Mouse (Mus musculus): ENCODE measurements around the gene Hist1h1c. TPM values are rescaled to one million over a fixed set of nuclear protein-coding genes. Genes with fewer than 3 reads are reported as not detected.
"Not testable (repeated sequence)": the region's sequence is repeated elsewhere in the genome, so short reads cannot be mapped to it uniquely, and the experiment has no call there.

Hist1h1c gene
- polyA plus RNA-seq, 1 experiment from 2014 or later, result 15.4 TPM

- H3K4me1 ChIP-seq, result peaks cover 13% of the 10 kb centered on the region
- no peaks in the 10 kb centered on the region for H3K36me3 ChIP-seq
- H3K4me2 ChIP-seq (replicated peaks), result peak overlapping the region; percentile 99
- WGBS, result 33% methylated on average over 13 of the region's 13 CpGs
- H3K27ac ChIP-seq, result peak overlapping the region; percentile 94
- H3K27me3 ChIP-seq, result no peaks in the 10 kb centered on the region
- H3K9ac ChIP-seq, result peak overlapping the region; percentile 82
- peak overlapping the region; percentile 53 for H3K4me3 ChIP-seq
- no peak for ATAC-seq (ENCODE audit: low FRiP score)
- no peaks in the 10 kb centered on the region for H3K9me3 ChIP-seq (replicated peaks)
These were observed 1.7 kb downstream of the Hist1h1c start for GRCm38 (mm10) chr13:23740256-23740840.

GRCm38 (mm10) chr13:23740910-23741309 is 2.3 kb downstream of the Hist1h1c start:
- H3K4me2 ChIP-seq (replicated peaks), result peak overlapping the region; percentile 99
- H3K27me3 ChIP-seq, result no peaks in the 10 kb centered on the region
- H3K36me3 ChIP-seq, result no peaks in the 10 kb centered on the region
- no peak overlapping the region for H3K4me3 ChIP-seq
- H3K9ac ChIP-seq, result no peak overlapping the region
- H3K4me1 ChIP-seq, result peaks cover 13% of the 10 kb centered on the region
- WGBS, result 68% methylated on average over 5 of the region's 5 CpGs
- H3K9me3 ChIP-seq (replicated peaks), result no peaks in the 10 kb centered on the region
- ATAC-seq (ENCODE audit: low FRiP score), result no peak
- H3K27ac ChIP-seq, result peak overlapping the region; percentile 94; the same call in 1 of the 2 replicates

- Histone ChIP-seq H3K36me3 (no peaks in the 10 kb centered on the region), H3K27me3 (no peaks in the 10 kb centered on the region), H3K27ac (no peak overlapping the region), H3K9me3 (replicated peaks) (no peaks in the 10 kb centered on the region), H3K4me3 (no peak overlapping the region), H3K4me1 (peaks cover 14% of the 10 kb centered on the region), H3K4me2 (replicated peaks) (no peak overlapping the region), H3K9ac (no peak overlapping the region)
- no peak for ATAC-seq (ENCODE audit: low FRiP score)
These were observed 3.4 kb downstream of the Hist1h1c start for GRCm38 (mm10) chr13:23742007-23742406.

DNA sequence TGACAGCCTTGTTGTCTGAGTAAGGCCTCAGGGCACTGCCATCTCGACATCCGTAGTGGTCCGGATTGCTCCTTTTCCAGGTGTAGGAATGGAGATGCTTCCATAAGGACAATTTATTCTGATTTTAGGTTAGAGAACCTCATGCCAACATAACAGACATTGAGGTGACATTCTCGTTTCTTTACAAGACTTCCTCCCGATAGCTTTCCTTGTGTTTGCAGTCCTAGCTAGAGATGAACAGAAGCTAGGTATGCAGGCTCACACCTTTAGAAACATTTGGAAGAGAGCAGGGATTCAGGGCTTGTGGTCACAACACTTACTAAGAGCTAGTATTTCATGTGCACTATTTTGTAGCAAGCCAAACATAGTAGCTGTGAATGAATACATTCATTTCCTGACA is 4.6 kb downstream of the Hist1h1c start:
- no peak for ATAC-seq (ENCODE audit: low FRiP score)
- H3K4me3 ChIP-seq, result no peak overlapping the region
- H3K9ac ChIP-seq, result no peak overlapping the region
- H3K36me3 ChIP-seq, result no peaks in the 10 kb centered on the region
- H3K27ac ChIP-seq, result no peak overlapping the region
- no peaks in the 10 kb centered on the region for H3K9me3 ChIP-seq (replicated peaks)
- WGBS, result 85% methylated on average over 5 of the region's 5 CpGs
- no peak overlapping the region for H3K4me2 ChIP-seq (replicated peaks)
- no peaks in the 10 kb centered on the region for H3K27me3 ChIP-seq
- peaks cover 19% of the 10 kb centered on the region for H3K4me1 ChIP-seq

DNA sequence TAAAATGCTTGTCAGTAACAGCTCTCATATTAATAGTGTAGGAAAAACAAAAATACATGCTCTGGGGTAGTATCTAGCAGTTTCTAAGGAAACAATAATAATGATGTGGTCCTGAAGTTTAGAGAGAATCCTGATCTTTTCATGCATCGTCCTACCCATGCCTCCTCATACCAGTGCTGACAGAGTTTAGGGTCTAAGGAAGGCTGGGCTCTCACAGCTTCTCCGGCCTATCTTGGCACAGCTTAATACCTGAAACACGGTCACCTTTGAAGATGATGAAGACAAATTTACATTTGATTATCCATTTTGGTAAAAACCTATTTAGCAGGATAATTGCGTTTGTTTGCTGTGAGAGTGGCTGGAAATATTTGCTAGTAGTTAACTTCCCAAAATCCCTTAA is 5.4 kb downstream of the Hist1h1c start:
- no peak overlapping the region for H3K9ac ChIP-seq

DNA sequence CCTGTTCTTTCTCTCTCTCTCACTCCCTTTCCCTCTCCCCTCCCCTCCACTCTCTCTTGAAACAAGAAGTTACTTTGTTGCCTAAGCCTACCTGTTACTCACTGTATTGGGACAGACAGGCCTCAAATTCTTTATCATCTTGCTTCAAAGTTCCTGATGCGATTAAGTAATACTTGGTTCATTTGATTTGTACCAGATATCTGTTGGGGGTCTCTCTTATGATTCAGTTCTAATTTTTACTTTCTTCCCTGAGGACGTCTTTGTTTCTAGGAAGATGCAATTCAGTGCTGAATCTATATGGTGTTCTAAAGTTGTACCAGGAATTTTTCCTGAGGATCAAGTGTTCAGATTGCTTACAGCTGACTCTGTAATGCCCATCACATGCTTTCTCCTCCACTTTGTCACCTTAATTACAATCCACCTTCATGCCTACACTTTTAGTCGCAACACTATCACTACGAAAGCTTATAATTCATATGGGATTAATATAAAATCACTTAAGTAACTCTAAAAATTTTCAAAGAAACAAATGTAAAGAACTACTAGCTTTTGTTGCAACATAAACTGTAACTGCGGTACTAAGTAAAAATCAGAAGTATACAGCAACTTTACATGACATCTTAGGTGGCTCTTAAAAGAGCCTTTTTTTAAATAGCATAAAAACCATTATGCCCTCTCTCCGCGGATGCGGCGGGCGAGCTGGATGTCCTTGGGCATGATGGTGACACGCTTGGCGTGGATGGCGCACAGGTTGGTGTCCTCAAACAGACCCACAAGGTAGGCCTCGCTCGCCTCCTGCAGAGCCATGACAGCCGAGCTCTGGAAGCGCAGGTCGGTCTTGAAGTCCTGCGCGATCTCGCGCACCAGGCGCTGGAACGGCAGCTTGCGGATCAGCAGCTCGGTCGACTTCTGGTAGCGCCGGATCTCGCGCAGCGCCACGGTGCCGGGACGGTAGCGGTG is 6.1 kb downstream of the Hist1h1c start:
- Histone ChIP-seq H3K4me1 (peaks cover 14% of the 10 kb centered on the region), H3K4me3 (peak overlapping the region; percentile 40), H3K4me2 (replicated peaks) (peak overlapping the region; percentile 64), H3K9me3 (replicated peaks) (no peaks in the 10 kb centered on the region), H3K9ac (peak overlapping the region; percentile 49; the same call in 1 of the 2 replicates), H3K27me3 (no peaks in the 10 kb centered on the region), H3K36me3 (no peaks in the 10 kb centered on the region), H3K27ac (peak overlapping the region; percentile 52; the same call in 1 of the 2 replicates)
- 2% methylated on average over 15 of the region's 36 CpGs for WGBS
- ATAC-seq (ENCODE audit: low FRiP score), result no peak

More for the DNA sequence above, 5.4 kb downstream of the Hist1h1c start:
- Histone ChIP-seq H3K36me3 (no peaks in the 10 kb centered on the region), H3K9me3 (replicated peaks) (no peaks in the 10 kb centered on the region), H3K4me1 (peaks cover 19% of the 10 kb centered on the region), H3K27ac (0 out of 2 replicates have a peak overlapping the region, but pooled peaks have one; percentile 52), H3K27me3 (no peaks in the 10 kb centered on the region), H3K4me3 (no peak overlapping the region), H3K4me2 (replicated peaks) (peak overlapping the region; percentile 64)
- no peak for ATAC-seq (ENCODE audit: low FRiP score)
- 51% methylated on average over 4 of the region's 4 CpGs for WGBS

- peak; percentile 73 for ATAC-seq (ENCODE audit: low FRiP score)
- peak within 1 kb of the TSS; percentile 40 for H3K4me3 ChIP-seq
- peak within 1 kb of the TSS; percentile 98 for H3K27ac ChIP-seq
- peak within 1 kb of the TSS; percentile 58 for H3K9ac ChIP-seq
- no peaks in the 10 kb centered on the region for H3K27me3 ChIP-seq
- H3K9me3 ChIP-seq (replicated peaks), result no peaks in the 10 kb centered on the region
- H3K4me1 ChIP-seq, result peaks cover 9% of the 10 kb centered on the region
- H3K36me3 ChIP-seq, result no peaks in the 10 kb centered on the region
- peak within 1 kb of the TSS; percentile 64 for H3K4me2 ChIP-seq (replicated peaks)
- WGBS, result 2% methylated on average over 21 of the region's 28 CpGs
These were observed 7.0 kb downstream of the Hist1h1c start, which contains the start of gene Hist1h3c for GRCm38 (mm10) chr13:23745381-23746161. Gene Hist1h3c (minus strand): TSS chr13:23745602.

DNA sequence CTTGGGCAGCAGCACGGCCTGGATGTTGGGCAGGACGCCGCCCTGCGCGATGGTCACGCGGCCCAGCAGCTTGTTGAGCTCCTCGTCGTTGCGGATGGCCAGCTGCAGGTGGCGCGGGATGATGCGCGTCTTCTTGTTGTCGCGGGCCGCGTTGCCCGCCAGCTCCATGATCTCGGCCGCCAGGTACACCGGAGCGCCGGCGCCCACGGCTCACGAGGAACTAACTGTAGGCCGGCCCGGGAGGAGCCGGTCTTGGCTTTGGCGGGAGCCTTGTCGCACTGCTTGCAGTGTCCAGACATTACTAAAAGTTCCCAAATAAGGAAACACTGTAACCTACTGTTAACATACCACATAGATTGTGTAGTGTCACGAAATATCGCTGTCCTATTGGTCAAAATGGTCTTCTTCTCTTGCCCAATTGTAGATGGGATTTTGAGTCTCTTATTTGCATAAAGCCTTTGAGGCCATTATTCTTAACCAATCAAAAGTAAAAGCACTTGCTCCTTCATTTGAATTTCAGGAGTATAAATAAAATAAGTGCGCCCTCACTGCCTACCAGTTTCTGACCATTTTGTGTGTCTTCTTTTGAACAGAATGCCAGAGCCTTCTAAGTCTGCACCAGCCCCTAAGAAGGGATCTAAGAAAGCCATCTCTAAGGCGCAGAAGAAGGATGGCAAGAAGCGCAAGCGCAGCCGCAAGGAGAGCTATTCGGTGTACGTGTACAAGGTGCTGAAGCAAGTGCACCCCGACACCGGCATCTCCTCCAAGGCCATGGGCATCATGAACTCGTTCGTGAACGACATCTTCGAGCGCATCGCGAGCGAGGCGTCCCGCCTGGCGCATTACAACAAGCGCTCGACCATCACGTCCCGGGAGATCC is 7.8 kb downstream of the Hist1h1c start, which contains the start of gene Hist1h2bb:
Gene Hist1h2bb, plus strand, starts transcription at position 534 of the 880 bp plus-strand sequence.
- WGBS, result under 1% methylated on average over 49 of the region's 58 CpGs
- Histone ChIP-seq H3K4me2 (replicated peaks) (peak within 1 kb of the TSS; percentile 64), H3K27ac (peak within 1 kb of the TSS; percentile 98), H3K4me3 (peak within 1 kb of the TSS; percentile 40), H3K9ac (peak within 1 kb of the TSS; percentile 59)
- H3K36me3 ChIP-seq; H3K4me1 ChIP-seq; H3K9me3 ChIP-seq (replicated peaks); H3K27me3 ChIP-seq: not testable (repeated sequence)
- peak; percentile 95 for ATAC-seq (ENCODE audit: low FRiP score)

- peaks cover 9% of the 10 kb centered on the region for H3K4me1 ChIP-seq
- peak overlapping the region; percentile 64 for H3K4me2 ChIP-seq (replicated peaks)
- H3K9me3 ChIP-seq (replicated peaks), result no peaks in the 10 kb centered on the region
- no peaks in the 10 kb centered on the region for H3K27me3 ChIP-seq
- peak overlapping the region; percentile 59 for H3K9ac ChIP-seq
- peak; percentile 21; the same call in 1 of the 2 replicates for ATAC-seq (ENCODE audit: low FRiP score)
- no peaks in the 10 kb centered on the region for H3K36me3 ChIP-seq
- peak overlapping the region; percentile 40 for H3K4me3 ChIP-seq
- 2% methylated on average over 13 of the region's 13 CpGs for WGBS
- H3K27ac ChIP-seq, result peak overlapping the region; percentile 98
These were observed 8.7 kb downstream of the Hist1h1c start for GRCm38 (mm10) chr13:23747081-23747891.

DNA sequence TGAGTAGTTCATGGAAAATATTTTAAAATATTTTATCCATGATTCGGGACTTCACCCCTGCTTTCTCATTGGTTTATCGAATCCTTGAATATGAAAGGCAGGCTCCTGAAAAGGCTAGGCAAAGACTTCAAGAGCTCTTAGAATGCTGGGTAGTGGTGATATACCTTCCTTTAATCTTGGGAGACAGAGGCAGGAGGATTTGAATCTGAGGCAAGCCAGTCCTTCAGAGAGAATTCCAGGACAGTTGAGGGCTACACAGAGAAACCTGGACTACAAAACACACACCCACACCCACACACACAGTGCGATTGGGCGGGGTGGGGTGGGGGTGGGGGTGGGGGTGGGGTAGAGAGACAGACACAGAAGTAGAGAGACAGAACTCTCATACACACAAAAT is 9.3 kb downstream of the Hist1h1c start:
- Histone ChIP-seq H3K4me3 (no peak overlapping the region), H3K9ac (no peak overlapping the region), H3K4me1 (peaks cover 9% of the 10 kb centered on the region), H3K27me3 (no peaks in the 10 kb centered on the region), H3K36me3 (no peaks in the 10 kb centered on the region), H3K4me2 (replicated peaks) (peak overlapping the region; percentile 64), H3K9me3 (replicated peaks) (no peaks in the 10 kb centered on the region), H3K27ac (peak overlapping the region; percentile 98)
- no peak for ATAC-seq (ENCODE audit: low FRiP score)
- 7% methylated on average over 4 of the region's 4 CpGs for WGBS

Measured in hindbrain, embryonic 12.5 days (tissue).